Mouse (Mus musculus): ENCODE results near the gene Kif26a.

DNA sequence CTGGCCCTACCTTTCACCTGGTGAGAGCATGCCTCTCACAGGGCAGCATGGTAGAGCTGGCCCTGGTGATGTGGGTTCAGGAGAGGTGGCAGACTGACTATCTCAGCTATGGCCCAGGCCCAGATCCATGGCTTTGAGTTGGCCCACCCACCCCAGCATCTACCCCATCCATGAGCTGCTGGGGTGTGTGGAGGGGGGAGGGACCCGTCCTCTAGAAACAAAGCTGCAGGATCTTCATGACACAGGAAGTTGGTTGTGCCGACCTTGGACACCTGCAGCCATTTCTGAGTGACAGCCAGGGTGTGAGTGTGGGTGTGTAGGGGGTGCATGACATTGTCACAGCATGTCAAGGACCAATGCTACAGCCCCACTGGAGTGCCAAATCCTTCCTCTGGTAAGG is 84.2 kb downstream of the Kif26a start:
- TF ChIP-seq CTCF (IDR thresholded peaks at IDR 0.05; ENCODE audit: control insufficient read depth, insufficient read depth, insufficient replicate concordance, low read depth, low read length) (no peak), POLR2A (IDR thresholded peaks at IDR 0.05; ENCODE audit: control insufficient read depth, low read depth, low read length) (no peak)

Measured in testis, adult 2 months (tissue).